Mouse (Mus musculus) layer of hippocampus, postnatal 25 days (tissue): Measurements from ENCODE around the gene Cdan1. TPM values are rescaled to one million over a fixed set of nuclear protein-coding genes. Genes with fewer than 3 reads are reported as not detected.

Source experiments
- DNase-seq, 2 experiments: peaks; one replicate each; pipeline ENCODE4 v3.0.0; 2022; ENCODE audit warnings: mixed read lengths in 2 of 2, low spot score in 1 of 2; ENCODE audit errors: extremely low spot score in 1 of 2
- total RNA-seq, 2 experiments: library from RNA; stranded (reverse); gene quantifications; 2 replicates each; pipeline ENCODE4 v1.2.3; 2021

The Cdan1 gene
- total RNA-seq, 2 experiments from 2014 or later, result 22.8 to 31.9 TPM

- no peak for DNase-seq
Measured at GRCm38 (mm10) chr2:120670253-120670652, 179.7 kb downstream of the Cdan1 start.

DNA sequence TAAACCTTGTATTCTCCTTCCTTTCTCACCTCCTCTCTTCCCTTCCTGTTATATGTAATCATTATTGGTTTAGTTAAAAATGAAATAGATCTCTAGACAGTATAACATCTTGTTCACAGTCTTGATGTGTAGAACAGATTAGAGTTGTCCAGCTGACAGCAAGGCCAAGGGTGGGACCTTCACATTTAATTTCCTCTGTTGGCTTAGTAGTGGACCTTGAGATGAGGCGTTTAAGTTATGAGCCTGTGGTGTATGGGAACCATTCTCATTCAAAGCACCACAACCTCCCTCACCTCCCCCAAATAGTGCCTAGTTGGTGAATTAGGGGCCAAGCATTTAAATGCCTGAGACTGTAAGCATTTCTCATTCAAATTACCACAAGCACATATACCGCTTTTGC is 182.5 kb downstream of the Cdan1 start:
- DNase-seq, result no peak

Other genes starting within 250 kb of the Cdan1 start
- gene Haus2, start 240.7 kb downstream of the Cdan1 start, total RNA-seq, result 10 to 100 TPM; 13.9 to 14.5 TPM
- gene Lrrc57, start 240.6 kb downstream of the Cdan1 start, total RNA-seq, result 10 to 100 TPM; 33.4 to 37.5 TPM
- gene Stard9, start 221.0 kb downstream of the Cdan1 start, total RNA-seq, result 10 to 100 TPM in 1 of 2 experiments, 1 to 10 TPM in 1; 6.0 to 10.1 TPM
- gene Ttbk2, start 476 bp upstream of the Cdan1 start, total RNA-seq, result 10 to 100 TPM; 63.0 to 72.8 TPM
- 10 to 100 TPM; 42.0 to 46.7 TPM for gene Ubr1, start 120.6 kb upstream of the Cdan1 start, total RNA-seq
- gene Tmem62, start 126.9 kb upstream of the Cdan1 start, total RNA-seq, result 10 to 100 TPM; 21.8 to 27.5 TPM
- 10 to 100 TPM; 58.4 to 58.8 TPM for gene Ccndbp1, start 158.3 kb upstream of the Cdan1 start, total RNA-seq
- not detected for gene Epb42, start 186.9 kb upstream of the Cdan1 start, total RNA-seq
- not detected for gene Tgm5, start 235.7 kb upstream of the Cdan1 start, total RNA-seq